Mouse (Mus musculus) activated CD4-positive, CD25-positive, alpha-beta regulatory T cell, adult 4 months (primary cell): Measurements from ENCODE around the gene Spcs1. TPM values are rescaled to one million over a fixed set of nuclear protein-coding genes. Genes with fewer than 3 reads are reported as not detected.
A peak's percentile ranks its signal among the peaks of the same experiment; 100 is the strongest.

Source experiments
- ATAC-seq: one replicate; pipeline ENCODE4 v1.8.0; 2017
- polyA plus RNA-seq, 2 experiments: library from polyadenylated mRNA; unstranded; fragments of 100-300 nt; shearing (Covaris generic); gene quantifications; one replicate each; pipeline ENCODE4 v1.2.1; 2017

Spcs1 gene
- polyA plus RNA-seq: 100 to 1,000 TPM; 322 to 323 TPM

DNA sequence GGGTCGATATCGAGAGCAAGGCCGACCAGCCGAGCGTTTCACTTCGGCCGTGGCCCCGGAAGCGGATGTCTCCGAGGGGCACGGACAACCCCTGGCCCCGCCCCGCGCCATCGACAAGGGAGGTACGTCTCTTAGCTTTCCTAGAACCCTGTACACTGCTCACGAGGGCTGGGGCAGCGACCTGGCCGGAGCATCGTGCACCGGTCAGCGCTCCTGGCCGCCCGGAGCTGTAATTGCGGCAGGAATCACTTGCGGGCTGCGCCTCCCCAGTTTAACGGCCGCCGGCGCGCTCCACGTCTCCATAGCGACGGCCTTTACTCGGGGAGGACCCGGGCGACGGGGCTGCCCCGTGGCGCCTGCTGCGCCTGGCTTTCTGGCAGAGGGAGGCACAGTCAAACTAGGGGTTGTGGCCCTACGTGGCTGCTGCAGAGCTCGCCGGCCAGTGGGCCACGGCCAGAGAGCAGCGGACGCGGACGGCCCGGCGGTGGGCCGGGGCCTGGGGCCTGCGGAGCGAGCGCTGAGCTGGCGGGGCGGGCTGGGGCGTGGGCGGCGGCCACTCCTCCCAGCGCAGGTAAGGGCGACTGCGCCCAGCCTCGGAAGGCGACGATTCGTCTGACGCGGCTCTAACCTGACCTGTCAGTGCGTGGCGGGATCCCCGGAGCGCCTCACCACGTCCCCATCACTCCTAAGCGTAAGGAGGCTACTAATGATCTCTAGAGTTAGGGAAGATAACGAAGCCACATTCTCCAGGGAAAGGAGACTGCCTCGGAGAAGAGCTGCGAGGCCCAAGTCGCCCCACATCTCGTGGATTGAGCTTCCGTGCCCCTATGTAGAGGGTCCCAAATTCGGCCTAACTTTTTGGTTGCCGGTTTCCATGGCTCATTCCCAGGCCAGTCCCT, at the start of gene Spcs1, which contains the start of gene Glt8d1:
TSS of gene Spcs1 (minus strand) at position 366 of the 899 bp plus-strand sequence.
TSS of gene Glt8d1 (plus strand) at position 94 of the 899 bp plus-strand sequence.
- ATAC-seq: peak; percentile 83

DNA sequence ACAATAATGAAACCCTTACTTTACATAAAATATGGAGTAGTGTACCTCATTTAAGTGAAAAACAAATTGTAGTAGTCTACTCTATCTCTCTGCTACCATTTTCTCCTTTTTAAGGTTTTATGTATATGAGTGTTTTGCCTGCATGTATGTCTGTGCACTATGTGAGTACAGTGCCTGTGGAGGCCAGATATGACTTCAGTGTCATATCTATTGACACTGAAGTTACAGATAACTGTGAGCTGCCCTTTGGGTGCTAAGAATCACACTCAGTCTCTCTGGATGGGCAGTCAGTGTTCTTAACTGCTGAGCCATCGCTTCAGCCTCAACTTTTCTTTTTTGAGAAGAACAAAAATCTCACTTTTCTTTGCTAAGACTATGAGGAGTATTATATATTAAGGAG, 44.3 kb upstream of the Spcs1 start:
- no peak for ATAC-seq

DNA sequence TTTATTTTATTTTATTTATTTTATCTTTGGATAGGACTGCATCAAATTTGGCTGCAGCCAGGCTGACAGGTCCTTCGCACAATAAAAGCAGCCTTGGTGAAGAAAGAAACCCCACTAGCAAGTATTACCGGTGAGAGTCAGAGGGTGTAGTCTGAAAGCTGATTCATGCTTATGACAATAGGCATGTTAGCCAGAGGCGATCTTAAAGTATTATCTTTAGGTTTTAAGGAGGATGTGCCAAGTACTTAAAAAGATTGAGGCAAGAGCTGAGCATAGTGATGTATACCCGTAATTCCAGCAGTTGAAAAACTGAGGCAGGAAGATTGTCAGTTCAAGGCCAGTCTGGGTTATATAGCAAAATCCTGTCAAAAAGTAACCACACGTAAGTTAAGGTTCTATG, 43.8 kb upstream of the Spcs1 start:
- no peak for ATAC-seq

DNA sequence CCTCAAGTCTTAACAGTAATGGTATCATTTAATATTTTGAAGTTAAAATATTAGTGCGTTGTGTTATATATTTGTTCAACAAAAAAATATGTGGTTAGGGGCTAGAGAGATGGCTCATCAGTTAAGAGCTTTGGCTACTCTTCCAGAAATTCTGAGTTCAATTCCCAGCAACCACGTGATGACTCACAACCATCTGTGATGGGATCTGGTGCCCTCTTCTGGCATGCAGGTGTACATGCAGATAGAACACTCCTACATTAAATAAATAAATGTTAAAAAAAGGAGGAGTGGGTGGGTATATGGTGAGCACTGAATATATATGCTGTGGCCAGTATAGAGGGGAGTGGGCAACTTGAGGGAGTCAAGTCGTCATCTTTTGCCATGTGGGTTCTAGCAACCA, 24.3 kb upstream of the Spcs1 start:
- no peak for ATAC-seq

DNA sequence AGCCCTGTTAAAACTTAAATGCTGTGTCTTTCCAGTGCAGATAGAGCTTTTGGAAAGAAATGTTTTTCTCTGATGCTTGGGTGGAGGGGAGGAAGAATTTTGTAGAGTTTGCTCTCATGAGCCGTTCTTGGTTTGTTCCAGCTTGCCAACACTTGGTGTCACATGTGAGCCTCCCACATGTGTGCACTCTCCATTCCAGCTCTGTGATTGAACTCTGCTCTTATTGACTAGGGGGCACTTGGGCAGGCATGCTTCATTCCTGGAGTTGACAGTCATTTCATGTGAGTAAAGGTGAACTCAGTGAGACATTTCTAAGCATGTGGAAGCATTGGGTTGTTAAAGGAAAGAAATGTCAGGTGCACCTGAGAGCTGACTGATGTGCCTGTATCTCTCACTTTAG, 21.1 kb upstream of the Spcs1 start:
- no peak for ATAC-seq

DNA sequence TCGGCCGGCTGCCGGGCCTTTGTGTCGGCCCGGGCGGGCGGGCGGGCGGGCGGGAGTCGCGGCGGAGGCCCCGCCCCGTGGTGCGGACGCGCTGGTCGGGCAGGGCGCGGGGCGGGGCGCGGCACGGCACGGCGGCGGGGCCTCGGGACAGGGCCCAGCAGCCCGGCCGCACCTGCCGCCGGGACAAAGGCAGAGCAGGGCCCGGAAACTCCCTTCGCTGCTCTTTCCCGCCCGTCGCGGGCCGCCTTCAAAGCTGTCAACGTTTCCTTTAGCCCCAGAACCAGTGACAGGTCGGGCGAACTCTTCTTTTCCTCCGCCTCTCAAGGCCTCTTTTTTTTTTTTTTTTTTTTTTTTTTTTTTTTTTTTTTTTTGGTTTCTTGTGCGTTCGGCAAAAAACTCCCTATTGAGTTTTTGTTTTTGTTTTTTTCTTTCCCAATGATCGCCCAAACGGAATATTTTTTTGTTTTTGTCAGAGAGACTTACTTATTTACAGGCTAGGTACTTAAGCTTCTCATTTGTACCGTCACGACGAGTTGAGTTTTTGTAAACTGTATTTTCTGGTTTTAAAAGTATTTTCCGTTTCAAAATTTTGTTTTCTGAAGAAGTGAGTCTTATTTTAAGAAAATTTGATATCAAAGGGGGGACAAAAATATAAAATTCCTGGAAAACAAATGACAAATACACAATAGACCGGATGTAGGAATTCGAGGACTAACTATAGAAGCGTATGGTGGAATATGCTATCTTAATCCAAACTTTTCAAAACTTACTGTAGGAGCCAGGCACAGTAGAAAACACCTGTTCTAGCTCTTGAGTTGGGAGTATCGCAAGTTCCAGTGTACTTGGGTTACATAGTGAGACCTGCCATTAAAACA, 18.1 kb upstream of the Spcs1 start:
- ATAC-seq: peak; percentile 89

DNA sequence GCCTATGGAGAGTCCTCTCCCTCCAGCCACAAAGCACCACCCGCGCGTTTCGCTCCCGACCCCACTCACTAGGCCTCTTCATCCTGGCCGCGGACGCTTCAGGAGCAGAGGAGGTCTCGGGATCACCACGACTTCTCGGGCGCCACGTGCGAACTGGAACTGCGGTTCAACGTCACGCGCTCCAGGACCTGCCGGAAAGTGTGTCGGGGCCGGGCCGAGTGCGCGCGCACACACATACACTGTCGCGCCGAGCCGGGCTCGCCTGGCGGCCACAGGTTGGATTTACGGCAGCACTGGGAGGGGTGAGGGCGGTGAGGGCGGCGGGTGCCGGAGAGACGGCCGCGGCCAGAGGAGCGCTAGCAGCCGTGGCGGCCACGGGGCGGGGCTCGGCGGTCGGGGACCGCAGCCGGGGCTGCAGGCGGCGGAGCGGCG, 17.4 kb upstream of the Spcs1 start, which contains the start of the genes Pbrm1 and Gnl3:
TSS of gene Pbrm1 (plus strand) at position 279 of the 432 bp plus-strand sequence.
TSS of gene Gnl3 (minus strand) at position 293 of the 432 bp plus-strand sequence.
- peak; percentile 55 for ATAC-seq

DNA sequence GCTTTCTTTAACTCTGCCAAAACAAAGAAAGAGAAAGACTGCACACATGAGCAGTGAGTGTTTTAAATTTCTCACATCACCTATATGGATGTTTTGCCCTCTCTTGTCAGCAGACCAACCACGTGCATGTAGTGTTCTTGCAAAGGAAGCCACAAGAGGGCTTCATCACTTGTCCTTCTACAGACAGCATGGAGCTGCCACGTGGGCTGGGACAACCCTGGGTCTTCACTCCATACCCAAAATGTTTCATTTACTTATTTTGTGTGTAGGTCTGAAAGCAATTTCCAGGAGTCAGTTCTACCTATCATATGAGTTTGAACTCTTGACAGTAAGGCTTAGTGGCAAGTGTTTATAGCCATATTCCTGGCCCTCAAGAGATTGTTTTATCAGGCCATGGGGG, 16.4 kb upstream of the Spcs1 start:
- no peak for ATAC-seq

DNA sequence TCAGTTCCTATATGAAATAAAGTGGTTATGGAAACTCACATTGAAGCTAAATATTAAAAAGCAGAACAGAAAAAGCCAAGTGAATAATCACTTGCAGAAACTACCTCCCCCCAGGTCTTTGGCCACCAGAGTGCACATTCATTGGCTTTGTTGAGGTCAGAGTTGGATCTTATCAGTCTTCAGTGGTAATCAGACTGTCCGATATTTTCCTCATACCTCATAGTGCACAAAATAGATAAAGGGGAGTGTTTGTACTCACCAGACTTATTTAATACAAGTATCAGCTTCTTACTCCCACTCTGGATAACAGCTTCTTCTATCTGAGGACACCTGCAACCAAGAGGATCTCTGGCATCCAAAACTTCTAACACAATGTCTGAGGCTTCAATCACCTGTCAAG, 14.6 kb upstream of the Spcs1 start:
- ATAC-seq: no peak

DNA sequence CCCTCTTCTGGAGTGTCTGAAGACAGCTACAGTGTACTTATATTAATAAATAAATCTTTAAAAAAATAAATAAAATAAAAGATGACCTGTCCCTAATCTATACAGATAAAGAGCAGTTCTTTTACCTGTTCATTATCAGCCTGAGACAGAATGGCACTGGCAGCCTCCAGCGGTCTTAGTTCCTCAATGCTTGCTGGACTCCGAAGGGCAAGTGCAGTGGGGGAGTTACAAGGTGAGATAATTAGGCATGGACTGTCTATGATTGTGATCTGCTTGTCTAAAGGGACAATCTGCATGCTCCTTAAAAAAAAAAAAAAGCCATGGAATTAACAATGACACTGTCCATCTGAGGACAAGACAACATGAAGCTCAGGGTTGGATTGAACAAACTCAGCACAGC, 12.5 kb upstream of the Spcs1 start:
- ATAC-seq: no peak

DNA sequence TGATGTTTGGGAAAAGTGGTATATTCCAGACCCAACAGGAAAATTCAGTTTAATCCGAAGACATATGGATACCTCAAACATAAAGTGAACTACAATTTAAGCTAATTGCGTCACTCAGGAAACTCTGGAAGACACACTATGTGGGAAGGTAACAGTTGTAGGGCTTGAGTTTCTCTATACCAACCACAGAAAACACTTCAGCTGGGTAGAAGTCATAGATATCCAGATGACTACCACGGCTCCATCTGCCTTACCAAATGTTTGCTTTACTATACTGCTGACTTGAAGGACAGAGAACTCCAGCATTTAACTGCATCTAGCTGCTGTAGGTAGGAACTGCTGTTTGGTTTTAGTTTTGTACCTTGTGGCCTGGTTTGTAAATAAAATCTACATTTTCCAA, 10.1 kb upstream of the Spcs1 start:
- ATAC-seq: no peak

DNA sequence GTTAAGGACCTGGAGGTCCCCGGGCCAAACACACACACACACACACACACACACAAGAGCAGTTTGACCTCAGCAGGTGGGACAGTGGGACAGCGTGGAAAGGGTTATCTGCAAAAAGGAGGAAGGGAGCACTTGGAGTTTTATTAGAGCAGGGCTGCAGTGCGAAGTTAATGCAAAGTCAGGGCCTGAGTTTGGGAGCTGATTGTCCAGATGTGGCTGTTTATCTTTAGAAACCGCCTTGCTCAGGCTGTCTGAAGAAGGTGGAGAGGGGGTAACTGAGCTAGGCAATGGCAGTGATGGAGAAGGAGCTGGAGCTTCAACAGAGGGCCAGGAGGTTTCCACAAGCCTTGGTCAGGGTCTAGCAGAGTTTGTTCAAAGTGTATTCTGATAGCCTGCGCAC, 5.3 kb upstream of the Spcs1 start:
- ATAC-seq: no peak

DNA sequence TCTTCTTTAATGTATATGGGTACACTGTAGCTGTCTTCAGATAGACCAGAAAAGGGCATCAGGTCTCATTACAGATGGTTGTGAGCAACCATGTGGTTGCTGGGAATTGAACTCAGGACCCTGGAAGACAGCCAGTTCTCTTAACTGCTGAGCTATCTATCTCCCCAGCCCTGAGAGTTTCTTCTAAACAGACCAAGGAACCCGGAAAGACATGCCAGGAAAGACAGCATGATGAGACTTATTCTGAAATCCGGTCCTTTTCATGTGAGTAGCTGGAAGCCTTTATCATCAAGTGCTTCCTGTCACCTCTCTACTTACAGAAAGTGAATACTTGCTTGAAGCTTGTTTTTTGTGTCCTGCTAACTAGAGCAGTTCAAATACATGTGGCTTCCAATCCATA, 3.1 kb upstream of the Spcs1 start:
- no peak for ATAC-seq

DNA sequence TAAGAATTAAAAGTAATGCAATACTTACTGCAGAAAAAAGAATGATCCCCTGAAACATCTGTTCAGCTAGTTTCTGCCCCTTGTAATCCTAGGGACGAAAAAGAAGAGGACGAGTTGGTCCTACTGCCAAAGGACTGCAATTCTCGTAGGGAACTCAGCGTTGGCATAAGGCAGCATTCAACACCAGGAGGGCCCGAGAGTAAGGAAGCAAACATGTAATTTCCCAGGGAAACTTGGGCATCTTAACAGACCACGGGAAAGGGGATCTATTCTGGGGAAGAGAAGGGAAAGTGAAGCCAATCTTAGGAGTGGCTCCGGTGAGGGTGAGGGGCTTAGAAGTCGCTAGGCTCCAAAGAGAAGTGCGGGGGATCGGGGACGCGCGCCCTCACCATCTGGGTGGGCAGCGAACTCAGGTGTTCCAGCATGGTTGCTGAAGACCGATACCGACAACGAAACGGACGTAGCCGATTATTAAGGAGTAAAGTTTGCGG, 611 bp downstream of the Spcs1 start:
- no peak for ATAC-seq

DNA sequence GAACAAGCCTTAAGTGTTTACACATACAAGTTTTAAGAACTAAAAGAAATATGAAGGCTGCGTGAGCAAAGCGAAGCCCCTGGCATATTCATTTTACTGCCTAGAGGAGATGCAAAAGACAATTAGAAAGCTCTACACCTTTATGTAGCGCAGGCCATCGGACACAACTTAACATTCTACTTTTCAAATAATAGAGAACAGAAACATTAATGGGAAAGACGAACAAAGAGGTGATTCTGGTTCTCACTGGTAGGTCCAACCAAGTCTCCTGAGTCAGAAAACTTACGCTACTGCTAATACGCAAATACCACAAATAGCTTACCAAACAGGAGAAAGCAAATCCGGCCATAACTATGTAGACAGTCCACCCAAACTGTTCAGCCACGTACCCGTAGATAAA, 1.1 kb downstream of the Spcs1 start:
- ATAC-seq: no peak

DNA sequence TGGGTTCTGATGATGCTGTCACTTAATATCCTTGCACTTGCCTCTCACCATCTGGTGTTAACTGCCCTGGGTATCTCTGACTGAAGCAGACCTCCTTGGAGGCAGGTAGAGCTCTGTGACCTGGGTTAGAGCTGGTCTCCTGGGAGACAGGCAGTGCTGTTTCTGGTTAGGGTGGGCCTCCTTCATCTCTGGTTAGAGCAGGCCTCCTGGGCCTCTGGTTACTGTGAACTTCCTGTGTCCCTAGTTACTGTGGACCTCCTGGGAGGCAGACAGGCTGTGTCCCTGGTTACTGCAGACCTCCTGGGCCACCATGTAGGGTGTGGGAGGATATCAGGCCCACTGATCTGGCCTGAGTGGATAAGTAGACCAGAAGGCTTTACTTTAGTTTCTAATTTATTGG, 5.1 kb downstream of the Spcs1 start:
- no peak for ATAC-seq

DNA sequence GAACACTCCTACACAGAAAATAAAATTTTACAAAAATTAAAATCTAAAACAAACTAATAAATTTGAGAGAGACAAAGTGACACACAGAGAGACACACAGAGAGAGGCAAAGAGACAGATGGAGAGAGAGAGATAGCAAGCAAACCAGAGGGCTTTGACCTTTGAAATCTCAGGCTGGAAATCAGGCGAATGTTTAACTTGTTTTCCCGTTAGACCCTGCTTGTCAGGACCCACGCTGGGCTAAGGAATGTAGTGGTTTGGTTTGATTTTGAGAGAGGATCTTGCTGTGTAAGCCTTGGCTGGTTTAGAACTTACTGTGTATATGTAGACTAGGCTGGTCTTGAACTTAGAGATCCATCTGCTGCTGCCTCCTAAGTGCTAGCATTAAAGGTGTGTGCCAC, 25.2 kb downstream of the Spcs1 start:
- ATAC-seq: no peak

DNA sequence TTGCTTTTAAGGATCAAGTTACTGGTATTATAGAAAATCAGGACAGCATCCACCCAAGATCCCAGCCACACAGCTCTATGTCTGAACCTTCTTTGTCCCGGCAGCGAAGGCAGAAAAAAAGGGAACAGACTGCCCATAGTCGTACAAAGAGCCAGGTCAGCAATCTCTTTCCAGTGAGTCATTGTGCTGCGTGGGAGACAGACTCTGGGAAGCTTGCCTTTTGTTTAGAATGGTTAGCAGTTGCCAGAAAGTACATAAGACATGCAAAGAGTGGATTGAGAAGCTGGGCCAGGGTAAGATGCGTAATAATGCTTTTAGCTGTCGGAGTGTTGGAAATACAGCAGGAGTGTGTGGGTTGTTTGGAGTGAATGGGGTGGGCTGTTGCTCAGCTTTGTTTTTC, 27.3 kb downstream of the Spcs1 start:
- no peak for ATAC-seq

DNA sequence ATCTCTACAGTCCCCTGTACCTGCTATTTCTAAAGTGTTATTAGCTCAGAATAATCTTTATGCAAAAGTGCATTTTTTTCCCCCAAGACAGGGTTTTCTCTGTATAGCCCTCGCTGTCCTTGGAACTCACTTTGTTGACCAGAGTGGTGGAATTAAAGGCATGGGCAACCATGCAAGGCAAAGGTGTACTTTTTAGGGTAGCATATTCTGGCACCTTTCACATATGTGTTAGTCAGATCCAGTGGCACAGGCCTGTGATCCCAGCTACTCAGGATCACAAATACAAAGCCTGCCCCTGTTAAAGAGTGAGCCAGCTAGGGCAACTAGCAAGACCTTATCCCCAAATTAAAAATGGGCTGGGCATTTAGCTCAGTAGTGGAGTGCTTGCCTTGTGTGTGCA, 41.1 kb downstream of the Spcs1 start:
- ATAC-seq: no peak

DNA sequence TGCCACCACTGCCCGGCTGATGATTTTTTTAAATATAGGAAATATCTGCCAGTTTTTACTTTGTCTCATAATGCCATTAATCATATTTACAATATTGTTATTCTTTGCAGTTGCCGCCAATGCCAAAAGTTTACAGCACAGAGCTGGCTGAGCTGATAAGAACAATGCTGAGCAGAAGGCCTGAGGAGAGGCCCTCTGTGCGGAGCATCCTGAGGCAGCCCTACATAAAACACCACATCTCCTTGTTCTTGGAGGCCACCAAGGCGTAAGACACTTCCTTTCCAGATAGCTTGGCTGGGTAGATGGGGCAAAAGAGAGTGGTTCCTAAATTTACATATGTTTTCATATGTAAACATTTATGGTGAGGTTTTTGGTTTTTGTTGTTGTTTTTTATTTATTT, 42.4 kb downstream of the Spcs1 start:
- no peak for ATAC-seq

DNA sequence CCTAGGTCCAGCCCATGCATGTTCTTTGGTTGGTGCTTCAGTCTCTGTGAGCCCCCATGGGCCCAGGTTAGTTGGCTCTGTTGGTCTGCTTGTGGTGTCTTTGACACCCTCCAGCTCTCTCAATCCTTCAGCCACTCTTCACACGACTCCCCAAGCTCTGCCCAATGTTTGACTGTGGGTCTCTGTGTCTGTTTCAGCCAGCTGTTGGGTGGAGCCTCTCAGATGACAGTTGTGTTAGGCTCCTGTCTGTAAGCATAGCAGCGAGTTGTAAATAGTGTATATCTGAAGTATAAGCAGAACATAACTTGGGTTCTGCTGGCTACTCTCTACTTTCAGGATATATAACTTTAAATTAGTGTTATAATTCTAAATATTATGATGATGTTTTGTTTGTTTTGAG, 43.0 kb downstream of the Spcs1 start:
- ATAC-seq: no peak

DNA sequence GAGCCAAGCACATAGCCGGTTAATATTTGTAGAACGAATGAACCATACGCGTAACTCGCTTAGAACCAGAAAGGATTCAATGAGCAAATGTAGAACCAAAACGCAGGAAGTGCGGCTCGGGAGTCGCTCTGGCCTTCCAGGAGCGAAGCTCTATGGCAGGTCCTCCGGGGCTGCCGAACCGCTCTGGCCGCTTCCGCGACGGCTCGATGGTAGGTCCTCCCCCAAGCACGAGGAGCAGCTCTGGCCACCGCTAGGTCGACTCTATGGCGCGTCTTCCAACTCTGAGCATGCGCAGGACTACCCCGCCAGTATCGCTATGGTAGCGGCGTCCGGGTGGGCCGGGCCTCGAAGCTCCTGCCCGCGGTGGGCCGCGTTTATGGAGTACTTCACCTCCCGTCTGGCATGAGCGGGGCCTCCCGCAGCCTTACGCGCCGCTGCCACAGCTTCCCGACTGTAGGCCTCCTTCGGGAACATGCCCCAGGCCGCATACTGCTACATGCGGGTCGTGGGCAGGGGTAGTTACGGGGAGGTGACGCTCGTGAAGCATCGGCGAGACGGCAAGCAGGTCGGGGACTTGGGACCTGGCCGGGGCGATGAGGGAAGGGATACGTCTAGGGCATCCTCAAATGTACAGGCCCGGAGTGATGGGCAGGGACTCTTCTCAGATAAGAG, 50.2 kb downstream of the Spcs1 start, which contains the start of gene Nek4:
TSS of gene Nek4 (plus strand) at position 224 of the 672 bp plus-strand sequence.
- peak; percentile 98 for ATAC-seq

DNA sequence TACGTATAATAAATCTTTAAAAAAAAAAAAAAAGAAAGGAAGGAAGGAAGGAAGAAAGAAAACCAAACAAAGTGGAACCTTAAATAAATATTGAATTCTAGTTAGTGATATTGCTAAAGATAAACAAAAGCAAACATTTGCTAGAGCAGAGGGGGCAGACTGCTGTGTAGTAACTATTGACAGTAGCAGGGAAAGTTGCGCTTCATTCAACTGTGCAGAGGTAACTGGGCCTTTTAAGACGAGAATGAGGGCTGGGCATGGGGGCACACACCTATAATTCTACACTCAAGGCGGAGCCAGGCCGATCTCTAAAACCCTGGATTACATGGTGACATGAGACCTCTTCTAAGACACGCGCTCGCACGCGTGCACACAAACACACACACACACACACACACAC, 51.5 kb downstream of the Spcs1 start:
- ATAC-seq: no peak
